Mouse (Mus musculus): ENCODE measurements around the gene Cphx1.
"Not testable (repeated sequence)": the region's sequence is repeated elsewhere in the genome, so short reads cannot be mapped to it uniquely, and the experiment has no call there.

DNA sequence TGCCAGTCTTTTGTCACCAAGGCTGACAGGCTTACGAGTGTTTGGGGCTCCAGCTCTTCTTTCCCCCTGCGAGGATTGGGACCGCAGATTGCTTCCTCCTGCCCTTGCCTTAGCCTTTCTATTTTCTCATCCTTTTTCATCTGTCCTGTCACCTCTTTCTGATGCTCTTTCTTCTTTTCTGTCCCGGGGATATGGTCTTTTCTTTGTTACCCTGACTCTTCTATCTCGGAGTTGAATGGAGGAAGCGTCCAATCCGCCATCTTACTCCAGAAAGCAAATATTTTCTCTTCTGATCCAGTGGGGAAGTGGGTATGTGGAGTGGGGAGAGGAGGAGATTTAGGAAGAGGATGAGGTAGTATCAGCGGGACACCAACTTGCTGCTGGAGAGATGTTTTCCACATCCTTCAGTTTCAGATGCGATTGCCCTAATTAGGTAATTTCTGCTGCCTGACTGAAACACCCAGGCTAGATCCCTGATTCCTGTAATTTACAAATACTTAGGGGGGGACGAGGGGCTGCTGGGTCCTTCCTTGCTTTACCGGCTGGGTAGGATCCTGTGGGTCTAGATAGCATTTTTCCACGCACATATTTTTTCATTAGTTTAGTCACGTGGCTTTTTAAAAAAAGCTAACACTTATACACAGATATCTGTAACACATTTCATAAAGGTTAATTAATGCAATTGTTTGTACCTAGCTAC lies 41.3 kb downstream of the Cphx1 start:
- not testable (repeated sequence) for TF ChIP-seq CTCF (conservative IDR thresholded peaks at IDR 0.05; ENCODE audit: insufficient read depth, insufficient read length, low read depth, low read length); POLR2A (IDR thresholded peaks at IDR 0.05; ENCODE audit: low read depth, low read length)
